Mouse (Mus musculus): ENCODE measurements around the gene Adam17. TPM values are rescaled to one million over a fixed set of nuclear protein-coding genes. Genes with fewer than 3 reads are reported as not detected.
A peak's percentile ranks its signal among the peaks of the same experiment; 100 is the strongest.

Gene Adam17
- polyA plus RNA-seq, 1 experiment from 2014 or later = 16.9 TPM

- Histone ChIP-seq H3K27me3 (ENCODE audit: control insufficient read depth, insufficient read depth, low read length) (no peaks in the 10 kb centered on the region), H3K36me3 (ENCODE audit: control insufficient read depth, insufficient read depth, low read length) (peaks cover 8% of the 10 kb centered on the region; the same call in 1 of the 2 replicates), H3K27ac (replicated peaks) (no peak overlapping the region), H3K4me1 (replicated peaks; ENCODE audit: control insufficient read depth, insufficient read depth) (no peaks in the 10 kb centered on the region), H3K9ac (ENCODE audit: low read length) (no peak overlapping the region), H3K4me2 (replicated peaks; ENCODE audit: low read depth) (no peak overlapping the region), H3K9me3 (ENCODE audit: control insufficient read depth, low read length) (no peaks in the 10 kb centered on the region), H3K4me3 (ENCODE audit: low read depth, low read length) (no peak overlapping the region)
- 82% methylated on average over 7 of the region's 7 CpGs for WGBS
- TF ChIP-seq CTCF (IDR thresholded peaks at IDR 0.05; ENCODE audit: low read depth) (no peak), EP300 (optimal IDR thresholded peaks at IDR 0.05) (no peak)
- DNase-seq (ENCODE audit: low spot score) = no peak
- ATAC-seq (ENCODE audit: low FRiP score, low TSS enrichment) = no peak
Observed at GRCm38 (mm10) chr12:21346972-21347371, 26.5 kb downstream of the Adam17 start.

DNA sequence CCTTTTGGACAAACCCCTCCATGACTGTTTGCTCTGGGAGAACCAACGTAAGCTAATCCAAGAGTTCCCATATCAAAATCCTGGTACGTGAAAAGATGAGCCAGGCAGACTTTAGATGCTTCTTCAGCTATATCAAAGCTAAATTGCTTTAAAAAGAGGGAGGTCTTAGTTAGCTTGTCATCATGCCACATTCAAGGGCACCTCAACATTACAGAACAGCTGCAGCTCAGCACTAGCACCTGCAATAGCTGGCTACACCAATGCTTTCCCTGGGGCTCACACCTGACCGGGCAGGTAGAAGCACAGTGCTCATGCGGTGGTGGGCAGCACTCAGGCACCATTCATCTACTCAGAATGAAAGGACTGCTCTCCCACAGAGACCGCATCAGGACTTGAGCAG is 32.8 kb downstream of the Adam17 start:
- H3K36me3 ChIP-seq (ENCODE audit: control insufficient read depth, insufficient read depth, low read length) = peaks cover 12% of the 10 kb centered on the region; the same call in 1 of the 2 replicates
- ATAC-seq (ENCODE audit: low FRiP score, low TSS enrichment) (no peak), DNase-seq (ENCODE audit: low spot score) (no peak)
- no peaks in the 10 kb centered on the region for H3K4me1 ChIP-seq (replicated peaks; ENCODE audit: control insufficient read depth, insufficient read depth)
- no peak overlapping the region for H3K4me2 ChIP-seq (replicated peaks; ENCODE audit: low read depth)
- WGBS = 90% methylated on average over 5 of the region's 5 CpGs
- no peak overlapping the region for H3K9ac ChIP-seq (ENCODE audit: low read length)
- no peak overlapping the region for H3K27ac ChIP-seq (replicated peaks)
- no peak overlapping the region for H3K4me3 ChIP-seq (ENCODE audit: low read depth, low read length)
- H3K9me3 ChIP-seq (ENCODE audit: control insufficient read depth, low read length) = no peaks in the 10 kb centered on the region
- H3K27me3 ChIP-seq (ENCODE audit: control insufficient read depth, insufficient read depth, low read length) = no peaks in the 10 kb centered on the region
- TF ChIP-seq EP300 (optimal IDR thresholded peaks at IDR 0.05) (no peak), CTCF (IDR thresholded peaks at IDR 0.05; ENCODE audit: low read depth) (no peak)

DNA sequence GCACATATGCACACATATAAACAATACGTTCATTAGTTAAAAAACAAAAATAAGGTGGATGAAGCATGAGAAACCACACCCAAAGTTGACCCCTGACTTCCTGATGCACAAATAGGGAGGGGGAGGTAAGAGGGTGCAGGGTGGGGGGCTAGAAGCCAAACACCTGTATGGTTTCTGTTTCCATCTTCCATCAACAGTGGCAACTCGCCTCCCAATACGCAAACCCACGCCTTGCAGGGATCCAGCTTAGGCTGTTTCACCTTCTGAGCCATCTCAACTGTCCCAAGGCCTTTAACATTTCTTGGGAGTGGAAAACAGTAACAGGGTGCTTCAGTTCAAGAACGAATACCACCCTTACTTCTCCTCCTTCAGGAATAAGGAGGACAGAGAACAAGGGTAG is 36.3 kb downstream of the Adam17 start:
- Histone ChIP-seq H3K27me3 (ENCODE audit: control insufficient read depth, insufficient read depth, low read length) (no peaks in the 10 kb centered on the region), H3K4me1 (replicated peaks; ENCODE audit: control insufficient read depth, insufficient read depth) (no peaks in the 10 kb centered on the region), H3K27ac (replicated peaks) (no peak overlapping the region), H3K9me3 (ENCODE audit: control insufficient read depth, low read length) (no peaks in the 10 kb centered on the region), H3K4me3 (ENCODE audit: low read depth, low read length) (no peak overlapping the region), H3K9ac (ENCODE audit: low read length) (no peak overlapping the region), H3K4me2 (replicated peaks; ENCODE audit: low read depth) (no peak overlapping the region), H3K36me3 (ENCODE audit: control insufficient read depth, insufficient read depth, low read length) (peaks cover 20% of the 10 kb centered on the region; the same call in 1 of the 2 replicates)
- TF ChIP-seq CTCF (IDR thresholded peaks at IDR 0.05; ENCODE audit: low read depth) (no peak), EP300 (optimal IDR thresholded peaks at IDR 0.05) (no peak)
- 90% methylated on average over 5 of the region's 5 CpGs for WGBS
- no peak for DNase-seq (ENCODE audit: low spot score)
- no peak for ATAC-seq (ENCODE audit: low FRiP score, low TSS enrichment)

GRCm38 (mm10) chr12:21335869-21336268 is 37.6 kb downstream of the Adam17 start:
- H3K4me3 ChIP-seq (ENCODE audit: low read depth, low read length) = no peak overlapping the region
- H3K9ac ChIP-seq (ENCODE audit: low read length) = no peak overlapping the region
- ATAC-seq (ENCODE audit: low FRiP score, low TSS enrichment) (0 out of 2 replicates have a peak, but pooled peaks have one; percentile 38), DNase-seq (ENCODE audit: low spot score) (no peak)
- no peaks in the 10 kb centered on the region for H3K9me3 ChIP-seq (ENCODE audit: control insufficient read depth, low read length)
- WGBS = 69% methylated on average over 7 of the region's 7 CpGs
- H3K36me3 ChIP-seq (ENCODE audit: control insufficient read depth, insufficient read depth, low read length) = peaks cover 24% of the 10 kb centered on the region; the same call in 1 of the 2 replicates
- no peaks in the 10 kb centered on the region for H3K4me1 ChIP-seq (replicated peaks; ENCODE audit: control insufficient read depth, insufficient read depth)
- H3K27me3 ChIP-seq (ENCODE audit: control insufficient read depth, insufficient read depth, low read length) = no peaks in the 10 kb centered on the region
- no peak overlapping the region for H3K4me2 ChIP-seq (replicated peaks; ENCODE audit: low read depth)
- H3K27ac ChIP-seq (replicated peaks) = no peak overlapping the region
- TF ChIP-seq EP300 (optimal IDR thresholded peaks at IDR 0.05) (no peak), CTCF (IDR thresholded peaks at IDR 0.05; ENCODE audit: low read depth) (no peak)

DNA sequence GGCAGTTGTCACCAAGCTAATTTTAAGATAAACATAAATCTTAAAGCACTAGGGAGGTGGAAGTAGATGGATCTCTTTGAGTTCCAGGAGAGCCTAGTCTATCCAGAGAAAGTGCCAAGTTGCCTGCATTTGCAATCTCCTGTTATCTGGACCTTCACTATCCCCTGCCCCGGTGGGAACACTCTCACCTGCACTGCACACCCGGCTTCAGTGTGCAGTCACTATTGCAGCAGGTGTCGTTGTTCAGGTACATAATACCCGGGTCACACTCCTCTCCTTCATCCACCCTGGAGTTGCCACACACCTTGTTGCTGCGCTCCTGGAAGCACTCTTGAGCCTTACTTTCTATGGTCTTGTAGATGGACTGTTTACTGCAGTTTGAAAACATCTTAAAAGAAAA is 39.7 kb downstream of the Adam17 start:
- ATAC-seq (ENCODE audit: low FRiP score, low TSS enrichment) = no peak
- 86% methylated on average over 5 of the region's 5 CpGs for WGBS

DNA sequence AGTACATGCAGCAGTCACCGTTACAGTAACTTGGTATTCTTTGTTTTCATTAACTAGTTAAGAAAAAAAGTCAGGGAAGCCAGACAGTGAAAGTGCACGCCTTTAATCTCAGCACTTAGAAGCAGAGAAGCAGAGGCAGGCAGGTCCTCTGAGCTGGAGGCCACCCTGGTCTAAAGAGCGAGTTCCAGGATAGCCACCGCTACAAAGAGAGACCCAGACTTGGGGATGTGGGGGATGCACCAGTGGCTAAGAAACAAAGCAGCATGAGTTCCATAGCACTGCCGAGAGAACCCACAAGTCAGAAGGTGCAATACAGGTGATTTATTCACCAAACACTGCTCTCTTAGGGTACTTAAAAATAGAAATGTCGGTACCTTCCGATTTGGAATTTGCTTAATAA is 40.4 kb downstream of the Adam17 start:
- Histone ChIP-seq H3K4me3 (ENCODE audit: low read depth, low read length) (no peak overlapping the region), H3K4me1 (replicated peaks; ENCODE audit: control insufficient read depth, insufficient read depth) (no peaks in the 10 kb centered on the region), H3K27ac (replicated peaks) (no peak overlapping the region), H3K9ac (ENCODE audit: low read length) (no peak overlapping the region), H3K27me3 (ENCODE audit: control insufficient read depth, insufficient read depth, low read length) (no peaks in the 10 kb centered on the region), H3K9me3 (ENCODE audit: control insufficient read depth, low read length) (no peaks in the 10 kb centered on the region), H3K4me2 (replicated peaks; ENCODE audit: low read depth) (no peak overlapping the region), H3K36me3 (ENCODE audit: control insufficient read depth, insufficient read depth, low read length) (peaks cover 13% of the 10 kb centered on the region; the same call in 1 of the 2 replicates)
- TF ChIP-seq CTCF (IDR thresholded peaks at IDR 0.05; ENCODE audit: low read depth) (no peak), EP300 (optimal IDR thresholded peaks at IDR 0.05) (no peak)
- WGBS = 91% methylated on average over 7 of the region's 7 CpGs
- ATAC-seq (ENCODE audit: low FRiP score, low TSS enrichment) = no peak
- DNase-seq (ENCODE audit: low spot score) = no peak

More for the DNA sequence above, 39.7 kb downstream of the Adam17 start:
- no peaks in the 10 kb centered on the region for H3K27me3 ChIP-seq (ENCODE audit: control insufficient read depth, insufficient read depth, low read length)
- H3K4me3 ChIP-seq (ENCODE audit: low read depth, low read length) = no peak overlapping the region
- no peak for DNase-seq (ENCODE audit: low spot score)
- no peaks in the 10 kb centered on the region for H3K4me1 ChIP-seq (replicated peaks; ENCODE audit: control insufficient read depth, insufficient read depth)
- no peak for TF ChIP-seq CTCF (IDR thresholded peaks at IDR 0.05; ENCODE audit: low read depth)
- TF ChIP-seq EP300 (optimal IDR thresholded peaks at IDR 0.05) = no peak
- peaks cover 13% of the 10 kb centered on the region; the same call in 1 of the 2 replicates for H3K36me3 ChIP-seq (ENCODE audit: control insufficient read depth, insufficient read depth, low read length)
- H3K27ac ChIP-seq (replicated peaks) = no peak overlapping the region
- H3K9me3 ChIP-seq (ENCODE audit: control insufficient read depth, low read length) = no peaks in the 10 kb centered on the region
- no peak overlapping the region for H3K9ac ChIP-seq (ENCODE audit: low read length)
- no peak overlapping the region for H3K4me2 ChIP-seq (replicated peaks; ENCODE audit: low read depth)

Measured in stomach, postnatal 0 days (tissue).